Mouse (Mus musculus) CH12.LX (cell line): ENCODE data around the gene Phc1.

Experiments
- CTCF ChIP-seq, 2 experiments: IDR thresholded peaks in 1 of 2; conservative IDR thresholded peaks in 1 of 2; 2 replicates each; pipeline ENCODE4 v1.5.1; 2011 to 2012; ENCODE audit warnings: low read depth in 2 of 2, low read length in 2 of 2, improper control_type of control experiment in 1 of 2, inconsistent platforms in 1 of 2, mild to moderate bottlenecking in 1 of 2, moderate library complexity in 1 of 2
- E2F4 ChIP-seq: IDR thresholded peaks from 2 replicates; pipeline ENCODE4 v1.6.1; 2011; ENCODE audit warnings: low read depth, low read length, improper control_type of control experiment; ENCODE audit not compliant: insufficient replicate concordance
- ELF1 ChIP-seq: IDR thresholded peaks from 2 replicates; pipeline ENCODE4 v1.6.1; 2014; ENCODE audit warnings: low read depth, mild to moderate bottlenecking, inconsistent platforms, low read length, improper control_type of control experiment
- HCFC1 ChIP-seq: IDR thresholded peaks from 2 replicates; pipeline ENCODE4 v1.6.1; 2012; ENCODE audit warnings: low read depth, mild to moderate bottlenecking, inconsistent platforms, low read length, improper control_type of control experiment
- JUND ChIP-seq: conservative IDR thresholded peaks from 2 replicates; pipeline ENCODE4 v1.6.1; 2011; ENCODE audit warnings: low read depth, low read length, improper control_type of control experiment
- POLR2A ChIP-seq: IDR thresholded peaks from 2 replicates; pipeline ENCODE4 v1.6.1; 2011; ENCODE audit warnings: low read depth, mild to moderate bottlenecking, improper control_type of control experiment, low read length
- RAD21 ChIP-seq: IDR thresholded peaks from 2 replicates; pipeline ENCODE4 v1.6.1; 2011; ENCODE audit warnings: low read depth, mild to moderate bottlenecking, low read length, improper control_type of control experiment, moderate library complexity
- RCOR1 ChIP-seq: conservative IDR thresholded peaks from 2 replicates; pipeline ENCODE4 v1.6.1; 2012; ENCODE audit warnings: low read depth, mild to moderate bottlenecking, inconsistent platforms, low read length, improper control_type of control experiment
- TBP ChIP-seq: conservative IDR thresholded peaks from 2 replicates; pipeline ENCODE4 v1.6.1; 2011; ENCODE audit warnings: low read depth, low read length, improper control_type of control experiment
- USF1 ChIP-seq: IDR thresholded peaks from 2 replicates; pipeline ENCODE4 v1.6.1; 2014; ENCODE audit warnings: low read depth, mild to moderate bottlenecking, inconsistent platforms, low read length, improper control_type of control experiment
- ZKSCAN1 ChIP-seq: IDR thresholded peaks from 2 replicates; pipeline ENCODE4 v1.6.1; 2012; ENCODE audit warnings: low read depth, inconsistent platforms, low read length, improper control_type of control experiment, borderline replicate concordance

DNA sequence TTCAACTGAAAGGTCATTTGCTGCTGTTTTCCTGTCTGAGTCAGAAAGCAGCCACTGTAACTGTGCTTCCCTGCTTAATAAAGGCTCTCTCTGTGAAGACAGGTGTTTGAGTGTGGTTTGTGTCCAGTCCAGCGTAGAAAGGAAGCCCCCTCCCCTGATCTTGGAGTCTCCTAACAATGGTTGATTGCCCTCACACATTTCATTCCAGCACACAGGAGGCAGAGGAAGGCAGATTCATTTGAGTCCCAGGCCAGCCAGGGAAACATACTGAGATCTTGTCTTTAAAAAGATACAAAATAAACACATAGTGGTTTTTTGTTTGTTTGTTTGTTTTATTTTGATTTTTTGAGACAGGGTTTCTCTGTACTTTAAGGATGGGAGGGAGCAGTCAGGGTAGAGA, 38.2 kb downstream of the Phc1 start:
- TF ChIP-seq CTCF (conservative IDR thresholded peaks at IDR 0.05 in 1 of 2, IDR thresholded peaks at IDR 0.05 in 1 of 2; ENCODE audit: low read depth in 2 of 2, low read length in 2 of 2) (no peak), ELF1 (no peak), RCOR1 (no peak), HCFC1 (no peak), JUND (no peak), RAD21 (no peak), POLR2A (no peak), ZKSCAN1 (no peak), E2F4 (no peak), USF1 (no peak), TBP (no peak)
